Mouse (Mus musculus) neural tube, embryonic 15.5 days (tissue): Measurements from ENCODE around the gene Sarnp. TPM values are rescaled to one million over a fixed set of nuclear protein-coding genes. Genes with fewer than 3 reads are reported as not detected.
"Not testable (repeated sequence)": the region's sequence is repeated elsewhere in the genome, so short reads cannot be mapped to it uniquely, and the experiment has no call there.

ENCODE experiments used
- ATAC-seq: fragments of 200-750 bp; cut with Nextera tagmentation; 2 replicates; pipeline ENCODE4 v1.8.0; 2017; ENCODE audit warnings: mild to moderate bottlenecking, moderate TSS enrichment, moderate library complexity; ENCODE audit not compliant: low FRiP score
- H3K27ac ChIP-seq: fragments of 300-500 bp; sonication (generic); replicated peaks from 2 replicates; pipeline ENCODE4 v1.5.1; 2015; ENCODE audit warnings: mild to moderate bottlenecking, inconsistent platforms
- H3K27me3 ChIP-seq: fragments of 300-500 bp; sonication (generic); replicated peaks from 2 replicates; pipeline ENCODE4 v1.6.1; 2015; ENCODE audit warnings: inconsistent platforms
- H3K36me3 ChIP-seq: fragments of 300-500 bp; sonication (generic); 2 replicates; pipeline ENCODE4 v1.6.1; 2015; ENCODE audit warnings: inconsistent platforms
- H3K4me1 ChIP-seq: fragments of 300-500 bp; sonication (generic); 2 replicates; pipeline ENCODE4 v1.6.1; 2015; ENCODE audit warnings: inconsistent platforms
- H3K4me2 ChIP-seq: fragments of 300-500 bp; sonication (generic); 2 replicates; pipeline ENCODE4 v1.6.1; 2015; ENCODE audit warnings: inconsistent platforms, mild to moderate bottlenecking, moderate library complexity
- H3K4me3 ChIP-seq: fragments of 300-500 bp; sonication (generic); replicated peaks from 2 replicates; pipeline ENCODE4 v1.5.1; 2015; ENCODE audit warnings: mild to moderate bottlenecking, inconsistent platforms
- H3K9ac ChIP-seq: fragments of 300-500 bp; sonication (generic); replicated peaks from 2 replicates; pipeline ENCODE4 v1.6.1; 2015; ENCODE audit warnings: mild to moderate bottlenecking, inconsistent platforms
- H3K9me3 ChIP-seq: fragments of 300-500 bp; sonication (generic); replicated peaks from 2 replicates; pipeline ENCODE4 v1.6.1; 2016; ENCODE audit warnings: inconsistent platforms
- WGBS: fragments of 180-500 bp; shearing (Covaris S2); methylation state at CpG from one replicate; pipeline ENCODE4 v1.1.7; 2015; ENCODE audit warnings: mixed read lengths; 5-methylcytosine and 5-hydroxymethylcytosine counted together
- polyA plus RNA-seq: library from polyadenylated mRNA; unstranded; fragments of >200 nt; fragmentation: Nextera tagmentation; extraction: Ambion mirVana; gene quantifications from 2 replicates; pipeline ENCODE4 v1.2.1, GENCODE M21; 2015

Sarnp gene
- polyA plus RNA-seq, 1 experiment from 2014 or later: 147 TPM

DNA sequence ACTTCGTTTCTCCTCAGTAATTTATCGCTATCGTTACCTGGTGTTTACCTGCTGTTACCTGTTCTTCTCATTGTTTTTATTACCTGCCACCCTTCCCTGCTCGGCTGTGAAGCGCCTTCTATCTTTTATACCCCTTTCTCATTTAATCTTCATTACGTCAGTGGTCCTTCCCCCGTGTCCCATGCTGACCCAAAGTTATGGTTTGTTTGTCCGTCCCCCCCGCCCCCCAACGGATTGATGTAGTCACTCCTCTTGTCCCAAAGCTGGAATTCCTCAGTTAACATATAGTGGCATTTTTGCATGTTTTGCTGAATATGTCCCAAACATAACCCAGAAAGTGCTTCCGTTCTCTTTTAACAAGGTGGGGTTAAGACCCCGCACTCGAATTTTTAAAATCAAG is 5.0 kb downstream of the Sarnp start:
- Histone ChIP-seq H3K4me3 (peak overlapping the region; percentile 71), H3K4me2 (peak overlapping the region; percentile 85), H3K4me1 (peaks cover 20% of the 10 kb centered on the region), H3K27ac (peak overlapping the region; percentile 75), H3K9me3 (no peaks in the 10 kb centered on the region), H3K9ac (peak overlapping the region; percentile 75), H3K36me3 (peaks cover 29% of the 10 kb centered on the region), H3K27me3 (no peaks in the 10 kb centered on the region)
- ATAC-seq: peak; percentile 3; the same call in 1 of the 2 replicates
- 4% methylated on average over 13 of the region's 13 CpGs for WGBS

DNA sequence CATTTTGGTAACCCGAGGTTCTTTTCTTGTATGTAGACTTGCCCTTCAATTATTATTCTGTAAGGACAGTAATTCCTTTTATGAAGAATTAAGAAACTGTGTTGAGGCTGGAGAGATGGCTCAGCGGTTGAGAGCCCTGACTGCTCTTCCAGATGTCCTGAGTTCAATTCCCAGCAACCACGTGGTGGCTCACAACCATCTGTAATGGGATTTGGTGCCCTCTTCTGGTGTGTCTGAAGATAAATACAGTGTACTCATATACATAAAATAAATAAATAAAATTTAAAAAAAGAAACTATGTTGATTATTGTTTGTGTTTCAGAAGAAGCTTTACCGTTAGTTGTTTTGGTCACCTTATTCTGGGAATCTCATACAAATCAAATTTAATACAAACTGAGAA is 6.0 kb downstream of the Sarnp start:
- H3K27me3 ChIP-seq, H3K9ac ChIP-seq, H3K9me3 ChIP-seq, H3K4me3 ChIP-seq, ATAC-seq, H3K27ac ChIP-seq: not testable (repeated sequence)
- Histone ChIP-seq H3K4me1 (peaks cover 20% of the 10 kb centered on the region), H3K36me3 (peaks cover 20% of the 10 kb centered on the region), H3K4me2 (peak overlapping the region; percentile 85)
- WGBS: 81% methylated on average over 4 of the region's 4 CpGs

DNA sequence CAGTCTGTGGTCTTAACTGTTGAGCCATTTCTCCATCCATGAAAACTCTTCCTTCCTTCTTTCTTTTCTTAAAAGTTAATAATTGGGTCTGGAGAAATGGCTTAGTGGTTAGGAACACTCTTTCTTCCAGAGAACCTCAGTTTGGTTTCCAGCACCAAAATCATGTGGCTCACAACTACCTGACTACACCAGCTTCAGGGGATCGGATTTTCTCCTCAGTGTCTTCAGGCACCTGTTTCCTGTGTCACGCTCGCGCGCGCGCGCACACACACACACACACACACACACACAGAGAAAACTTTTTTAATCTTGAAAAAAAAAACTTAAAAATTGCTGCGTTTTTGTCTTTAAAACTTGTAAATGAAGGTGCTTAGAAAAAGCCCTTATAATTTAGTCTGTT is 6.7 kb downstream of the Sarnp start:
- peaks cover 14% of the 10 kb centered on the region for H3K36me3 ChIP-seq
- ATAC-seq: no peak

DNA sequence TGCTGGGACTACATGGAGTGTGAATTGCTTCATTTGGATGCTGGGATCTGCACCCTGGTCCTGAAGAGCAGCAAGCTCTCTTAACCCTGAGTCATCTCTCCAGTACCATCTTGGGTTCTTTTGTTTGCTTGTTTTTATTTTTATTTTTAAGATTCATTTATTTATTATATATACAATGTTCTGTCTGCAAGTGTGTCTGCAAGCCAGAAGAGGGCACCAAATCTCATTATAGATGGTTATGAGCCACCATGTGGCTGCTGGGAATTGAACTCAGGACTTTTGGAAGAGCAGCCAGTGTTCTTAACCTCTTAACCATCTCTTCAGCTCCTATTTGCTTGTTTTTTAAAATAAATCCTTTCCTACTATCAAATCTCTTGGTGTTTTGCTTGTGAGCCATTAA is 20.3 kb downstream of the Sarnp start:
- no peak overlapping the region for H3K4me3 ChIP-seq
- ATAC-seq: no peak
- H3K27ac ChIP-seq: no peak overlapping the region
- peaks cover 52% of the 10 kb centered on the region for H3K36me3 ChIP-seq
- H3K9ac ChIP-seq: no peak overlapping the region
- no peaks in the 10 kb centered on the region for H3K9me3 ChIP-seq
- no peaks in the 10 kb centered on the region for H3K4me1 ChIP-seq
- H3K27me3 ChIP-seq: no peaks in the 10 kb centered on the region
- no peak overlapping the region for H3K4me2 ChIP-seq

More for the DNA sequence above, 6.7 kb downstream of the Sarnp start:
- over 99% methylated on average over 9 of the region's 9 CpGs for WGBS
- H3K27ac ChIP-seq: no peak overlapping the region
- H3K4me3 ChIP-seq: no peak overlapping the region
- peaks cover 20% of the 10 kb centered on the region for H3K4me1 ChIP-seq
- H3K27me3 ChIP-seq: no peaks in the 10 kb centered on the region
- H3K9ac ChIP-seq: no peak overlapping the region
- H3K9me3 ChIP-seq: no peaks in the 10 kb centered on the region
- no peak overlapping the region for H3K4me2 ChIP-seq

DNA sequence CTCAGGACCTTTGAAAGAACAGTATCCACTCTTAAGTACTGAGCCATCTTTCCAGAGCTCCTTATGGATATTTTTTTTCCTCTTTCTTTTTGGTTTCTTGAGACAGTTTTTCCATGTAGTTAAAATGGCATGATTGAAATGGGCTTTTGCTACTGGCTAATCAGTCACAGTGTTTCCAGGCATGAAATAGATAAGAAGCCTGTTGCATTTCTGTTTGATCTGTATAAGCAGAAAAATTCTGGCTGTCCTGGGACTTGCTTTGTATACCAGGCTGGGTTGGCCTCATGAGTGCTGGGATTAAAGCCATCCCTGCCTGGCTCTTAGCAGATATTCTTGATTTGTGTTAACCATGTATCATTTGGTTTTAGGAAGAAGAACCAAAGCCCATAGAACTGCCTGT is 22.3 kb downstream of the Sarnp start:
- no peak overlapping the region for H3K4me2 ChIP-seq
- no peak for ATAC-seq
- H3K9ac ChIP-seq: no peak overlapping the region
- no peaks in the 10 kb centered on the region for H3K4me1 ChIP-seq
- no peaks in the 10 kb centered on the region for H3K27me3 ChIP-seq
- H3K9me3 ChIP-seq: no peaks in the 10 kb centered on the region
- H3K4me3 ChIP-seq: no peak overlapping the region
- H3K27ac ChIP-seq: no peak overlapping the region
- peaks cover 53% of the 10 kb centered on the region for H3K36me3 ChIP-seq

DNA sequence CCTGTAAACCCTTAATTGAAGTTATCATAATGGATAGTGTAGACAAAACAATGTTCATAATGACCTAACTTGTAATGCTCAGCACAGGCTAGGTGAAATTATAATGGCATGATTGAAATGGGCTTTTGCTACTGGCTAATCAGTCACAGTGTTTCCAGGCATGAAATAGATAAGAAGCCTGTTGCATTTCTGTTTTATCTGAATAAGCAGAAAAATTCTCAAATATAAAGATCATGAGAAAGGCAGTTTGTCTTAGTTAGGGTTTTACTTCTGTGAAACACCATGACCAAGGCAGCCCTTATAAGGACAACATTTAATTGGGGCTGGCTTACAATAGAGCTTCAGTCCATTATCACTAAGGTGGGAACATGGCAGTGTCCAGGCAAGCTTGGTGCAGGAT is 23.5 kb downstream of the Sarnp start:
- H3K4me2 ChIP-seq: no peak overlapping the region
- no peak overlapping the region for H3K27ac ChIP-seq
- no peaks in the 10 kb centered on the region for H3K27me3 ChIP-seq
- no peaks in the 10 kb centered on the region for H3K9me3 ChIP-seq
- H3K9ac ChIP-seq: no peak overlapping the region
- H3K36me3 ChIP-seq: peaks cover 53% of the 10 kb centered on the region
- H3K4me1 ChIP-seq: peaks cover under 1% of the 10 kb centered on the region; the same call in 1 of the 2 replicates
- no peak overlapping the region for H3K4me3 ChIP-seq
- ATAC-seq: no peak

DNA sequence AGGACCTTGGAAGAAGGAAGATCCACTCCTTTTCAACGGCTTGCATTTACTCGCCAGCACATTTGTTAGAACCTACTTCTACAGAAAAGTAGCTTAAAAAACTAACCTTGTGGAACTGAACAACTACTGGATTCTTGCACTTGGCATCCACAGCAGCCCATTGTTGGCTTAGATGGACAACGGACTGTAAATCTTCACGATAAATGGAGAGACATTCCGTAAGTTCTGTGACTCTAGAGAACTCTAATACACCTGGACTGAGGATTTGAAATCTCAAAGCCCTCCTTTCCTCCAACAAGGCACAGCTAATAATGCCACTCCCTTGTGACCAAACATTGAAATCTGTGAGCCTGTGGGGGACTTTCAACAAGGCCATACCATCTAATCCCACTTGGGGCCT is 26.1 kb downstream of the Sarnp start:
- peaks cover 46% of the 10 kb centered on the region for H3K36me3 ChIP-seq
- peaks cover 4% of the 10 kb centered on the region; the same call in 1 of the 2 replicates for H3K4me1 ChIP-seq
- no peak overlapping the region for H3K4me2 ChIP-seq
- WGBS: 87% methylated on average over 5 of the region's 5 CpGs
- H3K4me3 ChIP-seq: no peak overlapping the region
- H3K27ac ChIP-seq: no peak overlapping the region
- H3K9me3 ChIP-seq: no peaks in the 10 kb centered on the region
- ATAC-seq: no peak
- no peaks in the 10 kb centered on the region for H3K27me3 ChIP-seq
- H3K9ac ChIP-seq: no peak overlapping the region

DNA sequence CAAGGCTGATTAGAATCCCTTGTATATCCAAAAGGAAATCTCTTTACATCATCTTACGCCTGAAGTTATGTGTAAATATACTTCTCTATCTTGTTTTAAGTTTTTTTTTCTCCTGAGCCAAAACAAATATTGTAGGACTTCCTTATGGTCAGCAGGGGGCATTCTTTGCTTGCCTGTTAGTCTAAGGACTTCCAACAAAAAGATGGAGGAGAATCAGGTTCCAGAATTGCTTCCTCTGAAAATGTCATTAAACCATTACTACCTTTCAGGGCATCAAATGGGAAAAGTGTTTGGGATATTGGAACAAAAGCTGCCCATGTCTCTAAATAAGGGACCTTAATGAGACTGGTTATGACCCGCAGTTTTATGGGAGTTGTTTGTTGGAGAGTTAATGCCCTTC is 28.4 kb downstream of the Sarnp start:
- H3K4me2 ChIP-seq: 0 out of 2 replicates have a peak overlapping the region, but pooled peaks have one; percentile 1
- 20% methylated on average over 2 of the region's 2 CpGs for WGBS
- H3K4me3 ChIP-seq: no peak overlapping the region
- H3K9ac ChIP-seq: no peak overlapping the region
- peaks cover 4% of the 10 kb centered on the region; the same call in 1 of the 2 replicates for H3K4me1 ChIP-seq
- H3K9me3 ChIP-seq: no peaks in the 10 kb centered on the region
- H3K27ac ChIP-seq: no peak overlapping the region
- no peaks in the 10 kb centered on the region for H3K27me3 ChIP-seq
- ATAC-seq: no peak
- H3K36me3 ChIP-seq: peaks cover 49% of the 10 kb centered on the region

DNA sequence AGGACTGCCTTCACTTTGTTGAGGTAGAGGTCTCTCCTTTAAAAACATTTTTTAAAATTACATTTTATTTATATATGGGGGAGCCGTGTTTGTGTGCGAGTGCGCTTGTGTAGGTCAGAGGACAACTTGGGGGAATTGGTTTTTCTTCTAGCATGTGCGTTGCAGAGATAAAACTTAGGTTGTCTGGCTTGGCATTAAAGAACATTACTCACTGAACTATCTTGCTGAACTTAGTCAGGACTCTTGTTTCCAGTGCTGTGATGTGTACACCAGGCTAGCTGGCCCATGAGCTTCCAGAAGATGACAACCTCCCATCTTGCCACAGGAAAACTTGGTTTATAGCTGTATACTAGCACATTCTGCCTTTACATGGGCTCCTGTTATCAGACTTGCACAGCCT is 29.5 kb downstream of the Sarnp start:
- Histone ChIP-seq H3K9me3 (no peaks in the 10 kb centered on the region), H3K4me2 (no peak overlapping the region), H3K27me3 (no peaks in the 10 kb centered on the region), H3K9ac (no peak overlapping the region), H3K27ac (no peak overlapping the region), H3K36me3 (peaks cover 51% of the 10 kb centered on the region), H3K4me1 (peaks cover 4% of the 10 kb centered on the region; the same call in 1 of the 2 replicates), H3K4me3 (no peak overlapping the region)
- 97% methylated on average over 4 of the region's 4 CpGs for WGBS
- ATAC-seq: no peak

DNA sequence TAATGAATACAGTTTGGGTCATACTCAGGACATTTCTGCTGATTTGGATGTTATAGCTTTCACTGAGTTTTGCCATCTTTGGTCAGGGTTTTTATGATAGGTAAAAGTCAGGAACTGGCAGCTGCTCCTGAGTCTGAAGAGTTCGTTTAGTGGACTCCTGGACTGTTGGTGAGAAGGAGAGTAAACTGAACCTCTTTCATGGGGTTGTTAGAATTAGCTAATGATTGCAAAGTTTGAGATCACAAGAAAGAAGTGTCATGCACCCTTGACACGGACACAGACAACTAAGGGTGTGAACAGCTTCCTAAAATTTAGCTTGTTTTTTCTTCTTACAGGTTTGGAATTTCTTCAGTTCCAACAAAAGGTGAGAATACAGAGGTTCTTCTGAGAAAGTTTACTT is 31.3 kb downstream of the Sarnp start:
- WGBS: 53% methylated on average over 2 of the region's 2 CpGs

DNA sequence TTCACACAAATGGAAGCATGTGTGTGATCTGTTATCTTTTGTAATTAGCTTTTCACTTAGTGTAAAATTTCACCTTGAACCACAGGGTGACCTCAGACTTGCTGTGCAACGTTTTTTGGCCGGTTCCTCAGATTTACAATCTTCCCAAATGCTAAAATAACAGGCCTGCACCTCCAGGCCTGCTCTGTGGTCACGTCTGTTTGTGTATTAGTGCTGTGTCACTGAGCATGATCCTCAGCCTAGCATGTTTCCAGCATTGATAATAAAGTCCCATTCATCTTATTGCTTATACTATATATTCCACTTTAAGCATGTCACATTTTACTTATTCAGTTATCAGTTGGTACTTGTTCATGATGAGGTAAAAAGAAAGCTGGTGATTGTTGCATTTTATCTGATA is 33.2 kb downstream of the Sarnp start:
- H3K4me2 ChIP-seq: no peak overlapping the region
- ATAC-seq: no peak
- H3K4me3 ChIP-seq: no peak overlapping the region
- 70% methylated on average over 3 of the region's 3 CpGs for WGBS
- peaks cover 40% of the 10 kb centered on the region for H3K36me3 ChIP-seq
- H3K27ac ChIP-seq: no peak overlapping the region
- H3K4me1 ChIP-seq: peaks cover 4% of the 10 kb centered on the region; the same call in 1 of the 2 replicates
- H3K27me3 ChIP-seq: no peaks in the 10 kb centered on the region
- H3K9me3 ChIP-seq: no peaks in the 10 kb centered on the region
- no peak overlapping the region for H3K9ac ChIP-seq

More for the DNA sequence above, 31.3 kb downstream of the Sarnp start:
- H3K4me2 ChIP-seq: no peak overlapping the region
- H3K9ac ChIP-seq: no peak overlapping the region
- peaks cover 40% of the 10 kb centered on the region for H3K36me3 ChIP-seq
- H3K9me3 ChIP-seq: no peaks in the 10 kb centered on the region
- peaks cover 4% of the 10 kb centered on the region; the same call in 1 of the 2 replicates for H3K4me1 ChIP-seq
- no peak for ATAC-seq
- H3K27ac ChIP-seq: no peak overlapping the region
- no peaks in the 10 kb centered on the region for H3K27me3 ChIP-seq
- no peak overlapping the region for H3K4me3 ChIP-seq

DNA sequence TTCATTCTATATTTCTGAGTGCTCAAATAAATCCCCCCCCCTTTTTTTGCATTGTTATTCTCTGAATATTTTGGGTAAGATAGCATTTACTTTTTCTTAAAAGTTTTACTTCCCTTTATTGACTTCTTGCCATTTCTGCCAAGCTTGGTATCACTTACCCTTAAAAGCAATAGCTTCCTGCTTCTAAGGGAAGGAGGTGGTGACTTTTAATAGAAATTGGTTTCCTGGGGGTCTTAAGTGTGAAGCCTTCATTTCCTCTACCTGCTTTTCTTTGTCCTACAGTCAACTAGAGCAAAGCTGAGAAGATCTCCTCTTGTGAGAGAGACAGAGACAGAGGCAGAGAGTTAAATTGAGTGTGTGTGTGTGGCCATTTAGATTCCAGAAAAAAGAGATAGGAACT is 44.0 kb downstream of the Sarnp start:
- Histone ChIP-seq H3K36me3 (peaks cover 19% of the 10 kb centered on the region), H3K27ac (no peak overlapping the region), H3K4me1 (no peaks in the 10 kb centered on the region), H3K4me3 (no peak overlapping the region), H3K9me3 (no peaks in the 10 kb centered on the region), H3K9ac (no peak overlapping the region), H3K27me3 (no peaks in the 10 kb centered on the region), H3K4me2 (no peak overlapping the region)
- ATAC-seq: no peak

DNA sequence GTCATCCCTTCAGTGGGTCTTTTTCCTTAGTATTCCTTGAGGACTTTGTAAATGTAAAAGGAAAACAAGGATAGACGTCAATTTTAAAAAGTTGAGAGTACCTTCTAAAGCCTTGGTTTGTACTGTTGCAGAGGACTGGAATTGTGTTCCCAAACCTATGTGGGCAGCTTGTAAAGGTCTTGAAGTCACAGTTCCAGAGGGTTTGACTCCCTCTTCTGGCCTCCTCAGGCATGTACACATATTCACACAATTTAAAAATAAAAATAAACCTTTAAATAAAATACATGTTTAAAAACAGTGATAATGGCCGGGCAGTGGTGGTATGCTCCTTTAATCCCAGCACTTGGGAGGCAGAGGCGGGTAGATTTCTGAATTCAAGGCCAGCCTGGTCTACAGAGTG is 48.9 kb downstream of the Sarnp start:
- peaks cover 21% of the 10 kb centered on the region for H3K36me3 ChIP-seq
- H3K27me3 ChIP-seq: no peaks in the 10 kb centered on the region
- no peak overlapping the region for H3K27ac ChIP-seq
- no peaks in the 10 kb centered on the region for H3K9me3 ChIP-seq
- ATAC-seq: no peak
- no peak overlapping the region for H3K4me3 ChIP-seq
- WGBS: 85% methylated on average over 3 of the region's 3 CpGs
- H3K4me2 ChIP-seq: no peak overlapping the region
- H3K9ac ChIP-seq: no peak overlapping the region
- no peaks in the 10 kb centered on the region for H3K4me1 ChIP-seq
